Mouse (Mus musculus) cerebellum, adult 2 months (tissue): Measurements from ENCODE around the gene Camkk1.

Experiments
- CTCF ChIP-seq: fragments of 200-500 bp; IDR thresholded peaks from 2 replicates; pipeline ENCODE4 v1.5.1; 2011; ENCODE audit warnings: low read depth, mild to moderate bottlenecking, control low read depth, low read length, moderate library complexity, borderline replicate concordance; ENCODE audit not compliant: insufficient read depth
- POLR2A ChIP-seq: fragments of 200-500 bp; IDR thresholded peaks from 2 replicates; pipeline ENCODE4 v1.6.1; 2011; ENCODE audit warnings: low read length, control low read depth, borderline replicate concordance; ENCODE audit not compliant: insufficient read depth

- no peak for TF ChIP-seq CTCF
- peak; percentile 53; the same call in 1 of the 2 replicates for TF ChIP-seq POLR2A
These were observed 12.2 kb downstream of the Camkk1 start for GRCm38 (mm10) chr11:73030821-73031498.
